Mouse (Mus musculus) E14TG2a.4 (cell line): ENCODE measurements around the gene Lrrk1.

Experiments
- H3K27me3 ChIP-seq: 2 replicates; pipeline ENCODE4 v1.6.1; 2014; ENCODE audit warnings: low read length, control low read depth; ENCODE audit not compliant: insufficient read depth
- H3K36me3 ChIP-seq: 2 replicates; pipeline ENCODE4 v1.6.1; 2014; ENCODE audit warnings: low read length, control low read depth; ENCODE audit not compliant: insufficient read depth
- H3K4me1 ChIP-seq: replicated peaks from 2 replicates; pipeline ENCODE4 v1.6.1; 2014; ENCODE audit warnings: low read depth, low read length, control low read depth
- H3K4me3 ChIP-seq: replicated peaks from 2 replicates; pipeline ENCODE4 v1.5.1; 2014; ENCODE audit warnings: mild to moderate bottlenecking, low read length
- H3K9me3 ChIP-seq: 2 replicates; pipeline ENCODE4 v1.6.1; 2014; ENCODE audit warnings: low read length, control low read depth
- CTCF ChIP-seq: conservative IDR thresholded peaks from 2 replicates; pipeline ENCODE4 v1.5.1; 2014; ENCODE audit warnings: low read length
- NANOG ChIP-seq: IDR thresholded peaks from 2 replicates; pipeline ENCODE4 v1.6.1; 2014; ENCODE audit warnings: borderline replicate concordance, low read length, mixed read lengths
- POU5F1 ChIP-seq: IDR thresholded peaks from 2 replicates; pipeline ENCODE4 v1.6.1; 2014; ENCODE audit warnings: low read length, borderline replicate concordance

The Lrrk1 gene

DNA sequence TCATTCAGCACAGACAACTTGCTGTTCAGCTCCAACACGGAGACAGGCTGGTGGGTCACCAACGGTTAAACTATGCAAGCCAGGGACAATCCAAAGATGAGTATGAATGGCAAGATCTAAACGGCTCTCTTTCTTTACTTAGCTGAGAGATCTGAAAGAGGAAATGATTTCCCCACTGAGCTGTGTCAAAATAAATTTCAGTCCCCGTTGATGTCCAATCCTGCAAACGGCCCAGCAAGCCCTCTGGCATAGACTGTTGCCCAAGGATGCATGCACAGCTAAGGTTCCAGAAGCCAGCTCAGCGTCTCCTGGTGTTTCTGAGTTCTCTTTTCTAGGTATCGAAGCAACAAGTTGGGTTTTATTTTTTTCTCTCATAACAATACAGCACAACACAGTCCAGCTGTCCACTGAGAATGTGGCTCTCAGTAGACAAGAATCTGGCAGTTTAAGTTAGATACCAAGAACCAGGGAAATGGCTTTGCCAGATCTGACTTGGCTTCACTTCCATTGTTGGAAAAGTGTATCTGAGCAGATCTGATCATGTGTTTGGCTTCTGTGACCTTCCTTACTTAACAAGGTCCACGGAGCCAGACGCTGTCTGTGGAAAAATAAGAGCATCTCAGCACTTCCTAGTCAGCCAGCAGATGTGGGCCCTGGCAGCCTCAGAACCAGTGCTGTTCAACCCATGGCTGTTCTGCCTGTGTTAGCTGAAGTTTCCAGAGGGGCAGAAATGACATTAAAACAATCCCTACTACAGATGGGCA, 64.7 kb downstream of the Lrrk1 start:
- H3K36me3 ChIP-seq: no peaks in the 10 kb centered on the region
- no peak overlapping the region for H3K4me3 ChIP-seq
- peaks cover 17% of the 10 kb centered on the region for H3K4me1 ChIP-seq
- no peaks in the 10 kb centered on the region for H3K27me3 ChIP-seq
- no peaks in the 10 kb centered on the region for H3K9me3 ChIP-seq
- TF ChIP-seq POU5F1: no peak
- TF ChIP-seq NANOG: no peak
- no peak for TF ChIP-seq CTCF

DNA sequence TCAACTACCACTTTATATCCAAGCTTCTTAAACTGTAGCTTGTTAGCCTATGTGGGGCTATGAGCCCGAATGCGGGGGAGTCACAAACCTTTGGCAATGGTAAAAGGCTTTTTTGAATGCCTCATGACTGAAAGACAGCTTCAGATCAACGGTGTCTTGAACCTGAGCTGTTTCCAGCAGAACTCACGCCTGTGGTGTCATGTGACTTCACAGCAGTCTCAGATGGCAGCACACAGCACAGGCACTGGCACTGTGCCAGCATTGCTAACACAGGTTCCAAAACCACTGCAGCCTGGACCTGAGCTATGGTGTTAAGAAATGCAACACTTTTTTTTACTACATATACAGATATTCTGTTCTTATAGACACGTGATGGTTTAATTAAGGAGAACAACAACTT, 67.2 kb downstream of the Lrrk1 start:
- TF ChIP-seq CTCF (no peak), POU5F1 (no peak)
- H3K36me3 ChIP-seq: no peaks in the 10 kb centered on the region
- H3K27me3 ChIP-seq: no peaks in the 10 kb centered on the region
- H3K9me3 ChIP-seq: peaks cover 2% of the 10 kb centered on the region
- no peak overlapping the region for H3K4me3 ChIP-seq
- no peaks in the 10 kb centered on the region for H3K4me1 ChIP-seq

DNA sequence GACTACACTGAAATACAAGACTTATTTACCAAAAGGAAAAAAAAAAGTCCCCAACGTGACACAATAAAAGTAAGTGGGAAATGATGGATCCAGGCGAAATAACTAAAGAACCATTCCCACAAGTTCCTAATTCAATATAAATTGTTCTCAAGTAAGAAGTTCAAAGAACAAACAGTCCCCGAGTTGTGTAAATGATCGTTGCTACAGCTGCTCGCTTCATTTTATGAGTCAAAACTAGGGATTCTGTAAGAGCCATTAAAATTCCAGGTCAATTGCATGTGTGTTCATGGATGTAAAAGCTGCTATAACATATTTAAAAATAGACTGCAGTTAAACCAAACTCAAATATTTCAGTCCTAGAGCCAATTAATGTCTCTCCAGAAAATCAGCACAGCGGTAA, 70.0 kb downstream of the Lrrk1 start:
- H3K27me3 ChIP-seq: no peaks in the 10 kb centered on the region
- peaks cover 7% of the 10 kb centered on the region for H3K9me3 ChIP-seq
- H3K36me3 ChIP-seq: no peaks in the 10 kb centered on the region
- TF ChIP-seq CTCF (no peak), POU5F1 (no peak), NANOG (no peak)
- no peaks in the 10 kb centered on the region for H3K4me1 ChIP-seq
- no peak overlapping the region for H3K4me3 ChIP-seq

DNA sequence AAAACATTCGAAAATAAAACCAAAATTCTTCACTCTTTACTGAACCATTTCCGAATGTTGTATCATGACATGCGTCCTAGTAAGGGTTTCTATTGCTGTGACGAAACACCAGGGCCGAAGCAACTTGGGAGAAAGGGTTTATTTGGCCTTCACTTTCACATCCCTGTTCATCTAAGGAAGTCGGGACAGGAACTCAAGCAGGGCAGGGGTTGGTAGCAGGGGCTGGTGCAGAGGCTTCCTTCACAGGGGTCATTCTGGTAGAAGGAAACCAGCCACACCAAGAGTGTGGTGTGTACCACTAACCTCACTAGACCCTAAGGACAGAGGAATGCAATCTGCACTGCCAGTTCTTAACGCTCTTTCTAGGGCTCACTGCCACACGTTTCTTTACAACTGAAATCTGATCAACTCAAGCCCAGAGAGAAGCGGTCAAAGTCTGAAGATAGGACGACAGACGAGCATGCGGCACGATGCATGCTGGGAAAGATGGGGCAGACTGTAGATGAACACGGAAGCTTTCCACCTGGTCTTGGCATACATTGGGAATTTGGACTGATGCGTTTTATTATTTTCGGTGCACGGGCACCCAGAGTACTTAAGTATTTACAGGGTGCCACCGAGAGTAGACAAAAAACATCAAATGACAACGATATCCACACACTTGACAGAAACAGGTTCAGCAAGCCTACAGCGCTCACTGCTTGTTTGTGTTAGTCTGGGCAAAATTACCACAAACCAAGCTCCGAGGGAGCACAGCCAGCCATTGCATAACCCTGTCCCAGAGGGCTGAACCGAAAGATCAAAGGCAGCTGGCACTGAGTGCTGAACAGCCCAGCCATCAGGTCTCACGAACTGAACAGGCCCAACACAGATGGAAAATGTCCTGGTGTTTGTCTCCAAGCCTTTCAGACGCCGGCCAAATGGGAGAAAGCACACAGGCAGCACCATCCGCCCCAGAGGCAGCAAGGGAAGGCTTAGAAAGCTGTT, 77.2 kb downstream of the Lrrk1 start:
- no peaks in the 10 kb centered on the region for H3K4me1 ChIP-seq
- no peaks in the 10 kb centered on the region for H3K27me3 ChIP-seq
- H3K36me3 ChIP-seq: no peaks in the 10 kb centered on the region
- H3K4me3 ChIP-seq: no peak overlapping the region
- peaks cover 4% of the 10 kb centered on the region for H3K9me3 ChIP-seq
- TF ChIP-seq CTCF (no peak), POU5F1 (no peak), NANOG (no peak)

DNA sequence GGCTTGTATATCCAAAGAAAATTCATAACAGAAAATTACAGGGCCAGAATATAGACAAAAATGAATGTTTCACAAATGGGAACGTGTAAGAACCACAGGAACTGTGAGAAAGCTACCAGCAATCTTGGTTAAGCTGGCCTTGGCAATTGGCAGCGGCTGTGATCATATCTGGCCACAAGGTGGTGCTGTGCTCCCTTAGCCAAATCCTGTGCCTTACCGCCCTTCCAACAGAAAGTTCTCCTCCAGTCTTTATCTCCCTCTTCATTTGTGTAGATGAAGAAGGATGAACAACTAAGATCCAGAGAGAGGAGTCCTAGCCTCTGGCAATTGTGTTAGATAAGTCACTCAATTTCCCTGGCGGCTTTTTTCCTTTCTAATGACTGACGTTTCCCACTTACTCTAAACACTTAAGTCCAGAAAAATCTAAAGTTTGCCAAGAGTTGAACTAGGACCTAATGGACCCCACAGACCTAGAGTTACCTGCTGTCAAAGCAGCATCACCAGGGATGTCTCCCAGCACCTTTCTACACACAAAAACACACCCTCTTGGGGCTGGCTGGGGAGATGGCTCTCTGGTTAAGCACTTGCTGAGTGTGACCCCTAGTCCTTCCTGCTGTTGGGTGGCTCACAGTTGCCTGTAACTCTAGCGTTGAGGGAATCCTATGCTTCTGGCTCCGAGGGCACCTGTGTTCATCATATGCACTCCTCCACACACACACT, 78.0 kb downstream of the Lrrk1 start:
- Histone ChIP-seq H3K4me1 (no peaks in the 10 kb centered on the region), H3K36me3 (no peaks in the 10 kb centered on the region), H3K27me3 (peaks cover 4% of the 10 kb centered on the region; the same call in 1 of the 2 replicates), H3K9me3 (no peaks in the 10 kb centered on the region), H3K4me3 (no peak overlapping the region)
- TF ChIP-seq POU5F1 (no peak), CTCF (peak; percentile 55), NANOG (no peak)

DNA sequence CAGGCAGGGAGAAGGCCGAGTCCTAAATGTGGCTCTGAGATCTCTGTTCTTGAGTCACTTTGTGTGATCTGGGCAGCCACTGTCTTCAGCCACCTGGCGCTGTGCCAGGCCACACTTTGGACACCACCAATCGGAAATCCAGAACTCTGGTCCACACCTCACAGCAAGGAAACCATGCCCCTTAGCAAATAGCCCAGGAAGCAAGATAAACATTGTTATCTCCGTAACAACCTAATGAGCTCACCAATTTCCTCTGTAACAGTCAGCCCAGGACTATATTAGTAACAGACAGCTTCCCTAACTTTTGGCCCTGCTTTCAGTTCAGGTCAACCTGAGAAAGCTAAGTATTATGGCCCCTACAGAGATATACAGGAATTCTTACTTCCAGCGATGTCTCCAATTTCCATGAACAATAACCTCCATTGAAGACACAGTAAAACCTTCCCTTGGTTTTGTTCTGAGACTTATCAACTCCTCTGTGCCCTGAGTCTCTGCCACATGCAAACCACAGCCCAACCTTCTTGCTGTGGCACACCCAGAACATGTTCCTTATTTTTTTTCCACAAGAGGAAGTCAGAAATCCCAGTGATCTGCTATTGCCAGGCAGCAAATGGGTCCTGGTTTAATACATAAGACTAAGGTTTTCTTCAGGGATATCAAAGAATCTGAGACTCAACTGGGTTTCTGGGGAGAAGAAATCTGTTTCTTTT, 78.8 kb downstream of the Lrrk1 start:
- Histone ChIP-seq H3K4me3 (no peak overlapping the region), H3K36me3 (no peaks in the 10 kb centered on the region), H3K9me3 (no peaks in the 10 kb centered on the region), H3K4me1 (no peaks in the 10 kb centered on the region), H3K27me3 (peaks cover 4% of the 10 kb centered on the region; the same call in 1 of the 2 replicates)
- no peak for TF ChIP-seq POU5F1
- TF ChIP-seq NANOG: no peak
- no peak for TF ChIP-seq CTCF

DNA sequence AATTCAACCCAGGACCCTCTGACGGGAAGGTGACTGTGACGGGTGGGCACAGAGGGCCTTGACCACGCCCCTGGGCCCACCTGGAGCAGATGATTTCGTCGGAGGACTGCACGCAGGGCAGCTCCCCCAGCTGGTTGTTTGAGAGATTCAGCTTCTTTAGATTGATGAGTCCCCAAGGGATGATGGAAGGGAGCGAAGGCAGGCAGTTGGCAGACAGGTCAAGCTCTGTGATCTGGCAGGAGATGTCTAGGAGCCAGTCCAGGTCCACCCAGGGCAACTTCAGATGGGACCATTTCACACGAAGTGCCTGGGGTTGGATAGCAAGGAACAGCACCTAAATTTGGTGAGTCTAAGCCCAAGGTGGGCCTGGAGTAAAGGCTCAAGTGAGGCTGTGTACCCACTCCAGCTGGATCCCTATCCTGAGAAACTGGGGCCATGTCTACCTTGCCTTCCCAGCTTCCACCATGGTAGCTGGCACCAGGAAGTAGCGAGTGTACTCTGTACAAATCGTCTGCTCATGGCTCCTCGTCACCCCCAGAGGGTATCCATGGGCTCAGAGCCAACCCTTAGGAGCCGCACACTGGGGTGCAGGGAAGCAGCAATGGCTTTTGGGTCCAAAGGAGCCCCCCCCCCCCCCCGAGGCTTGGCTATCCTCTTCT, 79.4 kb downstream of the Lrrk1 start:
- Histone ChIP-seq H3K9me3 (no peaks in the 10 kb centered on the region), H3K4me1 (no peaks in the 10 kb centered on the region), H3K27me3 (peaks cover 4% of the 10 kb centered on the region; the same call in 1 of the 2 replicates), H3K4me3 (no peak overlapping the region), H3K36me3 (no peaks in the 10 kb centered on the region)
- TF ChIP-seq POU5F1 (no peak), NANOG (no peak), CTCF (no peak)
